Comparison of ENCODE assay signal across 8 mouse cellular contexts in genomic region chr7:132808051-132808796, GRCm38 (mm10). TPM values are rescaled to one million over a fixed set of nuclear protein-coding genes. Genes with fewer than 3 reads are reported as not detected.
A peak's percentile ranks its signal among the peaks of the same experiment; 100 is the strongest.
DNase-seq lines count a peak whose midpoint lies in the region; ATAC-seq and TF ChIP-seq lines count a peak whose summit lies in the region.

No protein-coding gene starts in this region.

- WGBS in heart, embryonic 13.5 days: 58% methylated on average over 7 of the region's 7 CpGs
- WGBS in embryonic facial prominence, embryonic 15.5 days: 32% methylated on average over 7 of the region's 7 CpGs
- WGBS in olfactory bulb, adult 2 months: 66% methylated on average over 7 of the region's 7 CpGs

- intact Hi-C loops in heart, postnatal 25 days (cut with DNase I): no loop called here

- H3K36me3 ChIP-seq in heart, embryonic 13.5 days: no peaks in the 10 kb centered on the region
- H3K36me3 ChIP-seq in embryonic facial prominence, embryonic 15.5 days: no peaks in the 10 kb centered on the region

- TF ChIP-seq CTCF in olfactory bulb, adult 2 months (IDR thresholded peaks at IDR 0.05; ENCODE audit: insufficient read depth, low read depth, low read length): no peak

- no peak overlapping the region for H3K4me3 ChIP-seq in heart, embryonic 13.5 days
- no peak overlapping the region for H3K4me3 ChIP-seq in embryonic facial prominence, embryonic 15.5 days (replicated peaks)
- H3K4me3 ChIP-seq in olfactory bulb, adult 2 months (ENCODE audit: insufficient read depth, low read depth, low read length): no peak overlapping the region

- TF ChIP-seq POLR2A in olfactory bulb, adult 2 months (IDR thresholded peaks at IDR 0.05; ENCODE audit: insufficient read depth, low read depth, low read length): no peak

- H3K27ac ChIP-seq in heart, embryonic 13.5 days (replicated peaks): peak overlapping the region; percentile 75
- peak overlapping the region; percentile 90 for H3K27ac ChIP-seq in embryonic facial prominence, embryonic 15.5 days (replicated peaks)
- H3K27ac ChIP-seq in olfactory bulb, adult 2 months (ENCODE audit: insufficient read depth, low read depth, low read length): 0 out of 2 replicates have a peak overlapping the region, but pooled peaks have one; percentile 5

- H3K27me3 ChIP-seq in heart, embryonic 13.5 days (replicated peaks): no peaks in the 10 kb centered on the region
- no peaks in the 10 kb centered on the region for H3K27me3 ChIP-seq in embryonic facial prominence, embryonic 15.5 days

- no peak for ATAC-seq in heart, embryonic 13.5 days (ENCODE audit: extremely low read depth, insufficient number of reproducible peaks, low FRiP score, low TSS enrichment)
- no peak for ATAC-seq in embryonic facial prominence, embryonic 15.5 days (ENCODE audit: insufficient number of reproducible peaks, low FRiP score, low TSS enrichment, low read depth)

- peak overlapping the region; percentile 70 for H3K9ac ChIP-seq in heart, embryonic 13.5 days
- no peak overlapping the region for H3K9ac ChIP-seq in embryonic facial prominence, embryonic 15.5 days

- H3K9me3 ChIP-seq in heart, embryonic 13.5 days: no peaks in the 10 kb centered on the region
- no peaks in the 10 kb centered on the region for H3K9me3 ChIP-seq in embryonic facial prominence, embryonic 15.5 days (replicated peaks)

- H3K4me1 ChIP-seq in heart, embryonic 13.5 days: peaks cover 93% of the 10 kb centered on the region
- peaks cover 84% of the 10 kb centered on the region for H3K4me1 ChIP-seq in embryonic facial prominence, embryonic 15.5 days
- H3K4me1 ChIP-seq in olfactory bulb, adult 2 months (ENCODE audit: control insufficient read depth, insufficient read depth, low read length): peaks cover 45% of the 10 kb centered on the region

- H3K4me2 ChIP-seq in heart, embryonic 13.5 days: peak overlapping the region; percentile 43
- H3K4me2 ChIP-seq in embryonic facial prominence, embryonic 15.5 days (replicated peaks): peak overlapping the region; percentile 30; the same call in 1 of the 2 replicates

- DNase-seq in heart, postnatal 25 days (ENCODE audit: low spot score): no peak
- peak; percentile 13 for DNase-seq in MN1 (ENCODE audit: low spot score)
- peak; percentile 37 for DNase-seq in kidney, postnatal 10 days
- DNase-seq in retina, postnatal 1 day: no peak
- DNase-seq in ovary, postnatal 36 days (ENCODE audit: low spot score): no peak

RNA-seq across cellular contexts. Expression of gene Fam53b, which starts 5.5 kb away (rescaled TPM):
- polyA plus RNA-seq in heart, embryonic 13.5 days (2015; fragmentation: Nextera tagmentation; extraction: Ambion mirVana): 12.5 and 15.7 TPM in 2 replicates
- total RNA-seq in heart, postnatal 25 days (2021): 10 to 100 TPM; 25.8 to 26.8 TPM
- 21.6 and 22.5 TPM in 2 replicates for polyA plus RNA-seq in embryonic facial prominence, embryonic 15.5 days (2015; fragmentation: Nextera tagmentation; extraction: Ambion mirVana)
- polyA plus RNA-seq in olfactory bulb, adult 2 months (2012; ENCODE audit: insufficient read depth, insufficient read length, low replicate concordance, missing spikeins): not detected in 2 replicates

RNA-seq across cellular contexts. Expression of gene Eef1akmt2, which starts 44.2 kb away (rescaled TPM):
- polyA plus RNA-seq in heart, embryonic 13.5 days (2015; fragmentation: Nextera tagmentation; extraction: Ambion mirVana): 38.5 and 40.3 TPM in 2 replicates
- total RNA-seq in heart, postnatal 25 days (2021): 1 to 10 TPM; 9.6 to 9.8 TPM
- 63.9 and 66.9 TPM in 2 replicates for polyA plus RNA-seq in embryonic facial prominence, embryonic 15.5 days (2015; fragmentation: Nextera tagmentation; extraction: Ambion mirVana)
- not detected in 2 replicates for polyA plus RNA-seq in olfactory bulb, adult 2 months (2012; ENCODE audit: insufficient read depth, insufficient read length, low replicate concordance, missing spikeins)

RNA-seq across cellular contexts. Expression of gene Abraxas2, which starts 50.8 kb away (rescaled TPM):
- polyA plus RNA-seq in heart, embryonic 13.5 days (2015; fragmentation: Nextera tagmentation; extraction: Ambion mirVana): 25.7 and 28.9 TPM in 2 replicates
- 10 to 100 TPM; 21.0 to 21.4 TPM for total RNA-seq in heart, postnatal 25 days (2021)
- polyA plus RNA-seq in embryonic facial prominence, embryonic 15.5 days (2015; fragmentation: Nextera tagmentation; extraction: Ambion mirVana): 33.9 and 38.1 TPM in 2 replicates
- polyA plus RNA-seq in olfactory bulb, adult 2 months (2012; ENCODE audit: insufficient read depth, insufficient read length, low replicate concordance, missing spikeins): not detected in 2 replicates

Comparison
In these comparisons a context has a peak if more than half of its experiments do, and no peak if none do; other contexts are left out.
1. H3K27ac ChIP-seq: peak in every context shown above with its lines; median percentile 90 in embryonic facial prominence, embryonic 15.5 days; 75 in heart, embryonic 13.5 days; 5 in olfactory bulb, adult 2 months.
2. DNase-seq: peak in MN1 (single experiment) and kidney, postnatal 10 days (single experiment); none in heart, postnatal 25 days (single experiment), retina, postnatal 1 day (single experiment) and ovary, postnatal 36 days (single experiment).
3. RNA of gene Eef1akmt2, which starts 44.2 kb away (polyA plus RNA-seq): 63.9 to 66.9 TPM in embryonic facial prominence, embryonic 15.5 days and 38.5 to 40.3 TPM in heart, embryonic 13.5 days; not detected in olfactory bulb, adult 2 months; every median in the first group is over 10 times any median in the second.